18 mouse cellular contexts compared by ENCODE assay signal in the genomic region with DNA sequence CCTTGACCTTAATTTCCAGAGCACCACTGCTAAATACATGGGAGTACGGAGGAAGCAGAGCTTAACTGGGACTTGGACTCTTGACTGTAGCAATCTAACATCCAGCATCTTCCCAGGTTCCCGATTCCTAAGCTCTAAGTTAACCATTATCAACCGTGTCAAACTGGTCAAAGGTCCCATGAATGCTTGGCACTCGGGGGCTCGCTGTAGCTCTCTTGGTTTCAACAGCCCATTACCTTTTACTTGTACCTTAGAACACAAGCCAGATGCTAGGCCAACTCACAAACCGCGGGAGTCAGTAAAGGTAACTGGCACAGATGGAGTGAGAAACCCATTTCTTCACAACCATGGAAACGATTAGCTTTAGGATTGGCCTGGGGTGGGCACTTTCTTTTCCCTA.
DNase-seq lines count a peak whose midpoint lies in the region; ATAC-seq and TF ChIP-seq lines count a peak whose summit lies in the region.
"Had no signal": no experiment of that assay in that cellular context is flagged by ENCODE, and none has a peak within 500 bp of the region (broad histone marks: within the 10 kb centered on the region; RNA-seq: fewer than 3 reads in every experiment).

No protein-coding gene starts in this region.

- no peak overlapping the region for H3K27ac ChIP-seq in kidney, embryonic 14.5 days (ENCODE audit: low read depth, low read length)
- no peak overlapping the region for H3K27ac ChIP-seq in hindbrain, postnatal 0 days
- H3K27ac ChIP-seq: embryonic facial prominence, embryonic 10.5 days; heart, adult 2 months; hindbrain, embryonic 10.5 days; hindbrain, embryonic 14.5 days had no signal

- TF ChIP-seq CTCF in hindbrain, postnatal 0 days (IDR thresholded peaks at IDR 0.05; ENCODE audit: low read depth) = no peak

- no peak overlapping the region for H3K9ac ChIP-seq in kidney, embryonic 14.5 days (ENCODE audit: low read depth, low read length)
- H3K9ac ChIP-seq in hindbrain, postnatal 0 days (replicated peaks; ENCODE audit: low read length) = no peak overlapping the region
- H3K9ac ChIP-seq: hindbrain, embryonic 14.5 days had no signal

- WGBS in kidney, embryonic 14.5 days = 87% methylated on average over 8 of the region's 8 CpGs
- 96% methylated on average over 8 of the region's 8 CpGs for WGBS in hindbrain, postnatal 0 days

- no peak for ATAC-seq in kidney, embryonic 14.5 days (ENCODE audit: low FRiP score, low TSS enrichment)
- ATAC-seq in hindbrain, postnatal 0 days = no peak
- ATAC-seq: forebrain, embryonic 14.5 days had no signal

- intact Hi-C loops in left cerebral cortex, postnatal 36 days (cut with DNase I) = no loop called here

- no peak overlapping the region for H3K4me2 ChIP-seq in kidney, embryonic 14.5 days (replicated peaks; ENCODE audit: low read depth, low read length)
- H3K4me2 ChIP-seq in hindbrain, postnatal 0 days (ENCODE audit: low read depth, low read length) = no peak overlapping the region
- H3K4me2 ChIP-seq: heart, embryonic 11.5 days; hindbrain, embryonic 14.5 days had no signal

- peak; percentile 86 for DNase-seq in kidney, adult 11 months
- DNase-seq in kidney, adult 9 months = peak; percentile 91
- peak; percentile 46 for DNase-seq in kidney, postnatal 10 days
- DNase-seq in yolk sac, embryonic 10.5 days (ENCODE audit: low spot score) = peak; percentile 66
- no peak for DNase-seq in hindbrain, postnatal 0 days (ENCODE audit: low spot score)
- DNase-seq in spleen, adult 18-20 months = no peak
- no peak for DNase-seq in left cerebral cortex, postnatal 36 days (ENCODE audit: low spot score in 2 of 2)
- DNase-seq: adrenal gland, postnatal 14 days; cerebellum, adult 18-20 months; cerebellum, postnatal 10 days; gastrocnemius, postnatal 10 days; heart, adult 2 months had no signal

- H3K36me3 ChIP-seq in kidney, embryonic 14.5 days (ENCODE audit: control insufficient read depth, insufficient read depth, low read length) = peaks cover 38% of the 10 kb centered on the region
- H3K36me3 ChIP-seq in hindbrain, postnatal 0 days (ENCODE audit: insufficient read depth, low read length) = peaks cover 32% of the 10 kb centered on the region

- no peak overlapping the region for H3K4me3 ChIP-seq in kidney, embryonic 14.5 days (ENCODE audit: low read length)
- no peak overlapping the region for H3K4me3 ChIP-seq in hindbrain, postnatal 0 days (ENCODE audit: low read length)
- H3K4me3 ChIP-seq: embryonic facial prominence, embryonic 10.5 days; heart, adult 2 months; hindbrain, embryonic 10.5 days had no signal

- H3K4me1 ChIP-seq in kidney, embryonic 14.5 days (ENCODE audit: control insufficient read depth, insufficient read depth, low read length) = no peaks in the 10 kb centered on the region
- no peaks in the 10 kb centered on the region for H3K4me1 ChIP-seq in hindbrain, postnatal 0 days (ENCODE audit: insufficient read depth, low read length)
- H3K4me1 ChIP-seq: hindbrain, embryonic 10.5 days had no signal

- H3K27me3 ChIP-seq in kidney, embryonic 14.5 days (ENCODE audit: control insufficient read depth, insufficient read depth, low read length) = no peaks in the 10 kb centered on the region
- no peaks in the 10 kb centered on the region for H3K27me3 ChIP-seq in hindbrain, postnatal 0 days (ENCODE audit: insufficient read depth, low read length)

- H3K9me3 ChIP-seq in kidney, embryonic 14.5 days (ENCODE audit: control insufficient read depth, low read length) = no peaks in the 10 kb centered on the region
- no peaks in the 10 kb centered on the region for H3K9me3 ChIP-seq in hindbrain, postnatal 0 days (ENCODE audit: low read length)
- H3K9me3 ChIP-seq: embryonic facial prominence, embryonic 10.5 days; hindbrain, embryonic 10.5 days had no signal

Comparison
In these comparisons a context has a peak if more than half of its experiments do, and no peak if none do; other contexts are left out.
1. DNase-seq: peak in kidney, adult 11 months (single experiment), kidney, adult 9 months (single experiment), kidney, postnatal 10 days (single experiment) and yolk sac, embryonic 10.5 days (single experiment); none in hindbrain, postnatal 0 days (single experiment), spleen, adult 18-20 months (0 of 2) and left cerebral cortex, postnatal 36 days (0 of 2).